Mouse (Mus musculus) B cell, adult 67 days (primary cell): ENCODE data around the gene Pnisr. TPM values are rescaled to one million over a fixed set of nuclear protein-coding genes. Genes with fewer than 3 reads are reported as not detected.

Source experiments
- total RNA-seq, 2 experiments: library from RNA; stranded (reverse); gene quantifications; 4 replicates each; pipeline ENCODE4 v1.2.4; 2023

Pnisr gene
- total RNA-seq, result 100 to 1,000 TPM; 300 to 312 TPM

GRCm38 (mm10) chr4:21847481-21848286 lies at the start of gene Pnisr:
Gene Pnisr (plus strand): TSS chr4:21847583.

GRCm38 (mm10) chr4:21879565-21880220 lies 32.3 kb downstream of the Pnisr start, which contains the start of gene Coq3:
Gene Coq3 (plus strand): TSS chr4:21879673.

Other genes starting within 250 kb of the Pnisr start
- gene Prdm13, start 161.6 kb upstream of the Pnisr start, total RNA-seq, result not detected
- 10 to 100 TPM; 20.3 to 23.0 TPM for gene Ccnc, start 119.9 kb upstream of the Pnisr start, total RNA-seq
- gene Usp45, start 80.4 kb upstream of the Pnisr start, total RNA-seq, result 10 to 100 TPM; 20.1 to 23.1 TPM
- 1 to 10 TPM; 6.2 to 6.8 TPM for gene Tstd3, start 80.4 kb upstream of the Pnisr start, total RNA-seq
- gene Coq3, start 32.1 kb downstream of the Pnisr start, total RNA-seq, result 1 to 10 TPM; 2.1 to 5.4 TPM
- gene Faxc, start 83.7 kb downstream of the Pnisr start, total RNA-seq, result not detected